Mouse (Mus musculus) E14TG2a.4 (cell line): ENCODE results near the gene Efna5.

Experiments used
- CTCF ChIP-seq: conservative IDR thresholded peaks from 2 replicates; pipeline ENCODE4 v1.5.1; 2014; ENCODE audit warnings: low read length
- POU5F1 ChIP-seq: IDR thresholded peaks from 2 replicates; pipeline ENCODE4 v1.6.1; 2014; ENCODE audit warnings: low read length, borderline replicate concordance

DNA sequence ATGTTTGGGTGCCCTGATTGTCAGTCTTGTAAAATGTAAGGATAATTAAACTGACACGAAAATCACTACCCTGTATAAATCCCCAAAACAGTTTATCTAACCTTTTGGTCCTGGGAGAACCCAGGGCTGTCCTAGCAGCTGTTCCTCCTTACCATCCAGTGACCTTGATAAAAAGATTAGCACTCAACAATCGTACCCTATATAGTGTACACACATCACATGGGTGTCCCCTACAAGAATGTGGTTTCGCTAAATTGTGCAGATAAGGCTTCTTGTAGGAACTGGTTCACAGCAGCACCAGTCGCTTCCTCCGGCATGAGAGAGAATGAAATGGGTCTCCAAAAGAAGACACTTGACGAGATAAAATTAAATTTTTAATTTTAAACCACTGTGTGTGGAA, 53.6 kb downstream of the Efna5 start:
- TF ChIP-seq CTCF = no peak
- no peak for TF ChIP-seq POU5F1
